Mouse (Mus musculus): Measurements from ENCODE around the gene Slc12a5. TPM values are rescaled to one million over a fixed set of nuclear protein-coding genes. Genes with fewer than 3 reads are reported as not detected.

Slc12a5 gene
- polyA plus RNA-seq, 1 experiment from 2014 or later: 0.55 TPM

GRCm38 (mm10) chr2:164940140-164940830 is 20.3 kb upstream of the Slc12a5 start, which contains the start of gene Mmp9:
Gene Mmp9 (plus strand): TSS chr2:164940780.
- Histone ChIP-seq H3K4me3 (ENCODE audit: low read depth, low read length) (no peak within 1 kb of the TSS), H3K36me3 (ENCODE audit: control insufficient read depth, insufficient read depth, low read length) (no peaks in the 10 kb centered on the region), H3K4me2 (no peak within 1 kb of the TSS), H3K4me1 (replicated peaks; ENCODE audit: control insufficient read depth, insufficient read depth, low read length) (0 out of 2 replicates have a peak, but pooled peaks cover 5% of the 10 kb centered on the region), H3K9ac (ENCODE audit: low read depth, low read length) (no peak within 1 kb of the TSS), H3K27me3 (replicated peaks; ENCODE audit: control insufficient read depth, insufficient read depth, low read length) (peaks cover 70% of the 10 kb centered on the region), H3K27ac (ENCODE audit: low read depth, low read length) (no peak within 1 kb of the TSS), H3K9me3 (ENCODE audit: control insufficient read depth, low read length) (no peaks in the 10 kb centered on the region)
- no peak for ATAC-seq (replicated peaks; ENCODE audit: low FRiP score)
- DNase-seq (ENCODE audit: low spot score): no peak
- WGBS: 25% methylated on average over 10 of the region's 10 CpGs

DNA sequence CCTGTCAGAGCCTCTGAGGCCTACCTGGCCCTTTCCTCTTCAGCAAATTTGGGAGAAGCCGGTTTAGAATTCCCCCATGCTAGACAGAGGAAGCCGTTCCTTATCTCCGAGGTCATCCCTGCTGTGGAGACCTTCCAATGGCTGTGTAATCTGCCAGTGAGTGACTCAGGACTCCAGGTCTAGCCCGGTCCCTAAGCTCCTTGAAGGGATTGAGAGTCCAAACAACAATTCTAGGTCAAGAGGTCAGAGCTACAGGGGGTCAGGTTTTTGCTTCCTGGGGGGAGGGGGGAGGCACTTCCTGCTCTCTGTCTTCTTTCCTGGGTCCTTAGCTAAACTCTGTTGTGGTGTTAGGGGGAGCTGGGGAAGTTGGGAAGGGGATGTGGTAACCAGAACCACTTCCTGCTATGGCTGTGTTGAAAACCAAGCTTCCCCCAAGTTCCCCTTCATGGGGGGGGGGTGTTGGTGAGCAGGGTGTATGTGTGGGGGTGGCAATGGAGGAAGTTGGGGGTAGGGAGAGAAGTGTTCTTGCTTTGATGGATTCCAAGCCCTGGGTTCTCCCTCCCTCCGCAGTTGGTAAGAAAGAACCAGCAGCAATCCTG is 17.8 kb upstream of the Slc12a5 start:
- ATAC-seq (replicated peaks; ENCODE audit: low FRiP score) (no peak), DNase-seq (ENCODE audit: low spot score) (no peak)
- H3K4me2 ChIP-seq: no peak overlapping the region
- WGBS: 6% methylated on average over 5 of the region's 5 CpGs
- H3K36me3 ChIP-seq (ENCODE audit: control insufficient read depth, insufficient read depth, low read length): no peaks in the 10 kb centered on the region
- H3K4me1 ChIP-seq (replicated peaks; ENCODE audit: control insufficient read depth, insufficient read depth, low read length): 0 out of 2 replicates have a peak, but pooled peaks cover 5% of the 10 kb centered on the region
- H3K4me3 ChIP-seq (ENCODE audit: low read depth, low read length): no peak overlapping the region
- no peaks in the 10 kb centered on the region for H3K9me3 ChIP-seq (ENCODE audit: control insufficient read depth, low read length)
- peaks cover 68% of the 10 kb centered on the region for H3K27me3 ChIP-seq (replicated peaks; ENCODE audit: control insufficient read depth, insufficient read depth, low read length)
- no peak overlapping the region for H3K9ac ChIP-seq (ENCODE audit: low read depth, low read length)
- H3K27ac ChIP-seq (ENCODE audit: low read depth, low read length): no peak overlapping the region

GRCm38 (mm10) chr2:164947506-164947905 is 13.1 kb upstream of the Slc12a5 start:
- no peak for DNase-seq (ENCODE audit: low spot score)
- no peak overlapping the region for H3K9ac ChIP-seq (ENCODE audit: low read depth, low read length)
- no peak overlapping the region for H3K4me2 ChIP-seq
- no peaks in the 10 kb centered on the region for H3K9me3 ChIP-seq (ENCODE audit: control insufficient read depth, low read length)
- no peaks in the 10 kb centered on the region for H3K36me3 ChIP-seq (ENCODE audit: control insufficient read depth, insufficient read depth, low read length)
- 0 out of 2 replicates have a peak, but pooled peaks cover 5% of the 10 kb centered on the region for H3K4me1 ChIP-seq (replicated peaks; ENCODE audit: control insufficient read depth, insufficient read depth, low read length)
- ATAC-seq (replicated peaks; ENCODE audit: low FRiP score): no peak
- WGBS: 24% methylated on average over 4 of the region's 4 CpGs
- H3K27me3 ChIP-seq (replicated peaks; ENCODE audit: control insufficient read depth, insufficient read depth, low read length): peaks cover 72% of the 10 kb centered on the region
- H3K27ac ChIP-seq (ENCODE audit: low read depth, low read length): no peak overlapping the region
- H3K4me3 ChIP-seq (ENCODE audit: low read depth, low read length): no peak overlapping the region

GRCm38 (mm10) chr2:164947930-164948329 is 12.7 kb upstream of the Slc12a5 start:
- no peaks in the 10 kb centered on the region for H3K36me3 ChIP-seq (ENCODE audit: control insufficient read depth, insufficient read depth, low read length)
- no peak overlapping the region for H3K4me2 ChIP-seq
- H3K27me3 ChIP-seq (replicated peaks; ENCODE audit: control insufficient read depth, insufficient read depth, low read length): peaks cover 75% of the 10 kb centered on the region
- no peak for ATAC-seq (replicated peaks; ENCODE audit: low FRiP score)
- no peaks in the 10 kb centered on the region for H3K9me3 ChIP-seq (ENCODE audit: control insufficient read depth, low read length)
- 0 out of 2 replicates have a peak, but pooled peaks cover under 1% of the 10 kb centered on the region for H3K4me1 ChIP-seq (replicated peaks; ENCODE audit: control insufficient read depth, insufficient read depth, low read length)
- WGBS: 10% methylated on average over 7 of the region's 7 CpGs
- no peak overlapping the region for H3K4me3 ChIP-seq (ENCODE audit: low read depth, low read length)
- H3K27ac ChIP-seq (ENCODE audit: low read depth, low read length): no peak overlapping the region
- H3K9ac ChIP-seq (ENCODE audit: low read depth, low read length): no peak overlapping the region
- DNase-seq (ENCODE audit: low spot score): no peak

- ATAC-seq (replicated peaks; ENCODE audit: low FRiP score): no peak
- 0 out of 2 replicates have a peak, but pooled peaks cover 2% of the 10 kb centered on the region for H3K4me1 ChIP-seq (replicated peaks; ENCODE audit: control insufficient read depth, insufficient read depth, low read length)
- no peaks in the 10 kb centered on the region for H3K36me3 ChIP-seq (ENCODE audit: control insufficient read depth, insufficient read depth, low read length)
- no peak for DNase-seq (ENCODE audit: low spot score)
- peaks cover 82% of the 10 kb centered on the region for H3K27me3 ChIP-seq (replicated peaks; ENCODE audit: control insufficient read depth, insufficient read depth, low read length)
- no peak overlapping the region for H3K27ac ChIP-seq (ENCODE audit: low read depth, low read length)
- no peak overlapping the region for H3K9ac ChIP-seq (ENCODE audit: low read depth, low read length)
- H3K4me3 ChIP-seq (ENCODE audit: low read depth, low read length): 0 out of 2 replicates have a peak overlapping the region, but pooled peaks have one; percentile 11
- 9% methylated on average over 25 of the region's 25 CpGs for WGBS
- peak overlapping the region; percentile 43 for H3K4me2 ChIP-seq
- H3K9me3 ChIP-seq (ENCODE audit: control insufficient read depth, low read length): no peaks in the 10 kb centered on the region
Observed at GRCm38 (mm10) chr2:164948962-164949361, 11.6 kb upstream of the Slc12a5 start.

DNA sequence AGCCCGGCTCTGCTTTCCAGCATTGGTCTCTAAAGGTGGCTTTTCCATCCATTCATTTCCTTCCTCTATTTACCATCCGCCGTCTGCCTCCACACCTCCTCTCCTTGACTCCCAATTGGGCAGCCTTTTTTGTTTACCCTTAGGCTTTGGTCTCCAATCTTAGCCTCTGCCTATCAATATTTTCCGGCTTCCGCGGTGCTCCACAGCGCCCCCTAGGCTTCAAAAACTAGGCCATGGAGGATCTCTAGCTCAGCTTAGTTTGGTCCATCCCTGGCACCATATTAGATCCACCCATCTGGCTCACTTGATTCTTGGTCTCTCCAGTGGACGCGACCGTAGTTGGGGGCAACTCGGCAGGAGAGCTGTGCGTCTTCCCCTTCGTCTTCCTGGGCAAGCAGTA is 10.1 kb upstream of the Slc12a5 start:
- Histone ChIP-seq H3K9ac (ENCODE audit: low read depth, low read length) (no peak overlapping the region), H3K27me3 (replicated peaks; ENCODE audit: control insufficient read depth, insufficient read depth, low read length) (peaks cover 84% of the 10 kb centered on the region), H3K4me1 (replicated peaks; ENCODE audit: control insufficient read depth, insufficient read depth, low read length) (0 out of 2 replicates have a peak, but pooled peaks cover 2% of the 10 kb centered on the region), H3K4me3 (ENCODE audit: low read depth, low read length) (no peak overlapping the region), H3K4me2 (no peak overlapping the region), H3K36me3 (ENCODE audit: control insufficient read depth, insufficient read depth, low read length) (no peaks in the 10 kb centered on the region), H3K27ac (ENCODE audit: low read depth, low read length) (no peak overlapping the region), H3K9me3 (ENCODE audit: control insufficient read depth, low read length) (no peaks in the 10 kb centered on the region)
- ATAC-seq (replicated peaks; ENCODE audit: low FRiP score): no peak
- WGBS: 23% methylated on average over 13 of the region's 13 CpGs
- no peak for DNase-seq (ENCODE audit: low spot score)

- no peak for DNase-seq (ENCODE audit: low spot score)
- no peaks in the 10 kb centered on the region for H3K9me3 ChIP-seq (ENCODE audit: control insufficient read depth, low read length)
- H3K9ac ChIP-seq (ENCODE audit: low read depth, low read length): no peak overlapping the region
- H3K4me2 ChIP-seq: no peak overlapping the region
- 77% methylated on average over 4 of the region's 4 CpGs for WGBS
- H3K27ac ChIP-seq (ENCODE audit: low read depth, low read length): no peak overlapping the region
- peaks cover 79% of the 10 kb centered on the region for H3K27me3 ChIP-seq (replicated peaks; ENCODE audit: control insufficient read depth, insufficient read depth, low read length)
- no peaks in the 10 kb centered on the region for H3K36me3 ChIP-seq (ENCODE audit: control insufficient read depth, insufficient read depth, low read length)
- no peak overlapping the region for H3K4me3 ChIP-seq (ENCODE audit: low read depth, low read length)
- no peak for ATAC-seq (replicated peaks; ENCODE audit: low FRiP score)
- H3K4me1 ChIP-seq (replicated peaks; ENCODE audit: control insufficient read depth, insufficient read depth, low read length): 0 out of 2 replicates have a peak, but pooled peaks cover 2% of the 10 kb centered on the region
Observed at GRCm38 (mm10) chr2:164951745-164952144, 8.9 kb upstream of the Slc12a5 start.

GRCm38 (mm10) chr2:164952448-164952847 is 8.2 kb upstream of the Slc12a5 start:
- Histone ChIP-seq H3K27me3 (replicated peaks; ENCODE audit: control insufficient read depth, insufficient read depth, low read length) (peaks cover 74% of the 10 kb centered on the region), H3K36me3 (ENCODE audit: control insufficient read depth, insufficient read depth, low read length) (no peaks in the 10 kb centered on the region), H3K4me3 (ENCODE audit: low read depth, low read length) (no peak overlapping the region), H3K4me2 (no peak overlapping the region), H3K27ac (ENCODE audit: low read depth, low read length) (no peak overlapping the region), H3K9ac (ENCODE audit: low read depth, low read length) (no peak overlapping the region), H3K9me3 (ENCODE audit: control insufficient read depth, low read length) (no peaks in the 10 kb centered on the region), H3K4me1 (replicated peaks; ENCODE audit: control insufficient read depth, insufficient read depth, low read length) (0 out of 2 replicates have a peak, but pooled peaks cover 2% of the 10 kb centered on the region)
- no peak for ATAC-seq (replicated peaks; ENCODE audit: low FRiP score)
- 35% methylated on average over 13 of the region's 13 CpGs for WGBS
- DNase-seq (ENCODE audit: low spot score): no peak
